Mouse (Mus musculus): ENCODE measurements at regions not wholly inside any gene's neighbourhood (a gene's known extent, or its start where the extent isn't known, plus 50 kb on each side); places are given as distances from the start of the nearest gene placed in this dataset.

DNA sequence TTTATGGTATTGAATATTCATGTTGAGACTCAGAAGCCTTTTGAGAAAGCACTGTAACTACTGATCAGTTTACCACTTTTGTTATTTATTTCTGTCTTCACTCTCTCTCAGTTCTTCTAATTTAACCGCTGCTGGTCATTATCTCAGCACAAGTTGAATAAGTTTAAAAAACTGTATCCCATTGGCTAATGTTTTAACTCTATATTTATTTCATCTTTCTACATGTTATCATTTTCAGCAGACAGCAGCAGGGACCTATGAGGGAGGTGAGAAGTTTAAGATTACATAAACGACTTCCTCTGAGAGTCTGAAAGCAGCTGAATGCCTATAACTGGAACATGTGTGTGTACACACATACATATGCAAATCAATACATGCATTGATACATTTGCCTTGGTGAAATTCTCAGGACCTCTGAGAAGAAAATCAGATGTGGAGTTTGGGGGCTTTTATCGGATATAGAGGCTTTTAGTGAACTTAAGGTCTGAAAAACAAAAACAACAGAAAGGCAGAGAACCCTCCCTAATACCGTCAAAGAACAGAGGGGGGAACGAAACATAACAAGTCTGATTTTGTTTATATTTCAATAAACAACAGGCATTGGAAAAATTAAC, 72.5 kb upstream of the Jade1 start:
- TF ChIP-seq POLR2A (IDR thresholded peaks at IDR 0.05; ENCODE audit: low read depth, low read length) (no peak), CTCF (conservative IDR thresholded peaks at IDR 0.05 in 1 of 2, IDR thresholded peaks at IDR 0.05 in 1 of 2; ENCODE audit: low read depth in 2 of 2, low read length in 2 of 2) (no peak), HCFC1 (IDR thresholded peaks at IDR 0.05; ENCODE audit: low read depth, low read length) (no peak), ZC3H11A (IDR thresholded peaks at IDR 0.05; ENCODE audit: low read depth, low read length) (no peak), MAX (IDR thresholded peaks at IDR 0.05; ENCODE audit: low read length) (no peak)

Measured in CH12.LX (cell line).